Mouse (Mus musculus): ENCODE results near the gene Ces1f. TPM values are rescaled to one million over a fixed set of nuclear protein-coding genes. Genes with fewer than 3 reads are reported as not detected.
A peak's percentile ranks its signal among the peaks of the same experiment; 100 is the strongest.

Gene Ces1f
- polyA plus RNA-seq, 1 experiment from 2014 or later = 1.7 TPM

- Histone ChIP-seq H3K9ac (ENCODE audit: low read depth, low read length) (no peak overlapping the region), H3K4me1 (replicated peaks; ENCODE audit: insufficient read depth, low read length) (no peaks in the 10 kb centered on the region), H3K9me3 (replicated peaks; ENCODE audit: low read length) (no peaks in the 10 kb centered on the region), H3K4me2 (ENCODE audit: low read length) (no peak overlapping the region), H3K27ac (no peak overlapping the region), H3K27me3 (ENCODE audit: insufficient read depth, low read length) (no peaks in the 10 kb centered on the region), H3K4me3 (replicated peaks; ENCODE audit: low read depth, low read length) (no peak overlapping the region), H3K36me3 (ENCODE audit: insufficient read depth, low read length) (no peaks in the 10 kb centered on the region)
- DNase-seq (ENCODE audit: low spot score) (no peak), ATAC-seq (replicated peaks; ENCODE audit: low FRiP score, low read depth) (no peak)
- 57% methylated on average over 4 of the region's 4 CpGs for WGBS
- TF ChIP-seq CTCF (IDR thresholded peaks at IDR 0.05; ENCODE audit: low read depth) = peak; percentile 61
Measured at GRCm38 (mm10) chr8:93217867-93218266, 61.7 kb downstream of the Ces1f start.

- ATAC-seq (replicated peaks; ENCODE audit: low FRiP score, low read depth) = no peak
- no peak overlapping the region for H3K4me2 ChIP-seq (ENCODE audit: low read length)
- TF ChIP-seq CTCF (IDR thresholded peaks at IDR 0.05; ENCODE audit: low read depth) = no peak
- H3K9me3 ChIP-seq (replicated peaks; ENCODE audit: low read length) = no peaks in the 10 kb centered on the region
- WGBS = 42% methylated on average over 1 of the region's 1 CpGs
- H3K4me1 ChIP-seq (replicated peaks; ENCODE audit: insufficient read depth, low read length) = no peaks in the 10 kb centered on the region
- H3K27me3 ChIP-seq (ENCODE audit: insufficient read depth, low read length) = no peaks in the 10 kb centered on the region
- no peak overlapping the region for H3K27ac ChIP-seq
- H3K36me3 ChIP-seq (ENCODE audit: insufficient read depth, low read length) = no peaks in the 10 kb centered on the region
- H3K9ac ChIP-seq (ENCODE audit: low read depth, low read length) = no peak overlapping the region
- no peak overlapping the region for H3K4me3 ChIP-seq (replicated peaks; ENCODE audit: low read depth, low read length)
- no peak for DNase-seq (ENCODE audit: low spot score)
Measured at GRCm38 (mm10) chr8:93217375-93217774, 62.2 kb downstream of the Ces1f start.

- no peaks in the 10 kb centered on the region for H3K36me3 ChIP-seq (ENCODE audit: insufficient read depth, low read length)
- H3K9me3 ChIP-seq (replicated peaks; ENCODE audit: low read length) = no peaks in the 10 kb centered on the region
- H3K9ac ChIP-seq (ENCODE audit: low read depth, low read length) = no peak overlapping the region
- H3K4me3 ChIP-seq (replicated peaks; ENCODE audit: low read depth, low read length) = no peak overlapping the region
- no peak overlapping the region for H3K27ac ChIP-seq
- H3K4me2 ChIP-seq (ENCODE audit: low read length) = no peak overlapping the region
- ATAC-seq (replicated peaks; ENCODE audit: low FRiP score, low read depth) (no peak), DNase-seq (ENCODE audit: low spot score) (no peak)
- H3K27me3 ChIP-seq (ENCODE audit: insufficient read depth, low read length) = no peaks in the 10 kb centered on the region
- no peaks in the 10 kb centered on the region for H3K4me1 ChIP-seq (replicated peaks; ENCODE audit: insufficient read depth, low read length)
- TF ChIP-seq CTCF (IDR thresholded peaks at IDR 0.05; ENCODE audit: low read depth) = no peak
Measured at GRCm38 (mm10) chr8:93211091-93211490, 68.5 kb downstream of the Ces1f start.

Other genes starting within 250 kb of the Ces1f start
- not detected in 2 replicates for gene Ces1a, start 231.6 kb downstream of the Ces1f start, polyA plus RNA-seq (2015; fragmentation: Nextera tagmentation; extraction: Ambion mirVana)
- not detected in 2 replicates for gene Ces1b, start 199.7 kb downstream of the Ces1f start, polyA plus RNA-seq (2015; fragmentation: Nextera tagmentation; extraction: Ambion mirVana)
- gene Ces1c, start 148.5 kb downstream of the Ces1f start, polyA plus RNA-seq (2015; fragmentation: Nextera tagmentation; extraction: Ambion mirVana) = 0.07 and 0.14 TPM in 2 replicates
- 0.91 and 1.9 TPM in 2 replicates for gene Ces1d, start 81.9 kb downstream of the Ces1f start, polyA plus RNA-seq (2015; fragmentation: Nextera tagmentation; extraction: Ambion mirVana)
- gene Ces1e, start 50.1 kb downstream of the Ces1f start, polyA plus RNA-seq (2015; fragmentation: Nextera tagmentation; extraction: Ambion mirVana) = 2.6 and 2.7 TPM in 2 replicates
- gene Ces1g, start 57.6 kb upstream of the Ces1f start, polyA plus RNA-seq (2015; fragmentation: Nextera tagmentation; extraction: Ambion mirVana) = 0.08 and 0.13 TPM in 2 replicates
- gene Ces1h, start 100.0 kb upstream of the Ces1f start, polyA plus RNA-seq (2015; fragmentation: Nextera tagmentation; extraction: Ambion mirVana) = not detected in 2 replicates

Measured in kidney, postnatal 0 days (tissue).